Mouse (Mus musculus) cerebellum, adult 11 months (tissue): Measurements from ENCODE around the gene Vstm5.

ENCODE experiments used
- DNase-seq: peaks from one replicate; pipeline ENCODE4 v3.0.0; 2022

The Vstm5 gene

GRCm38 (mm10) chr9:15239042-15239925, at the start of gene Vstm5:
TSS of gene Vstm5 (plus strand) at chr9:15239045.
- no peak for DNase-seq

- peak; percentile 2 for DNase-seq
These were observed 44.0 kb upstream of the Vstm5 start for GRCm38 (mm10) chr9:15194806-15195205.

DNA sequence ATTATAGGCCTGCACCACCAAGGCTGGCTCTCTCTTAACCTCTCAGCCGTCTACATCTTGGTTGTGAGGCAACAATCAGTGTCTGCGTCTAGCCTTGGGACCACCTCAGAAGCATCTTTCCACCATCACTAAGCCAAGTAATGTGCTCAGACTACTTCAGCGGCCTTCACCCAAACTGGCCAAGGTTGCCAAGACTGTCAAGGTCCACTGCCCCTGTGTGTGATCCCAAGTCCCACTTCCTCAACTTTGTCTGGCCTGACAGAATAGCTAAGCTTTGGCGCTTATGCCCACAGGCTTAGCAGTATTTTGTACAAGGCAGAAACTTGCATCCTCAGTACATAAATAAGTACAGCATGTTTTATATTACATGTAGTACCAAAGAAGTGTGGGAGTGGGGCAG, 32.2 kb upstream of the Vstm5 start:
- no peak for DNase-seq

GRCm38 (mm10) chr9:15209320-15209719, 29.5 kb upstream of the Vstm5 start:
- DNase-seq, result no peak

DNA sequence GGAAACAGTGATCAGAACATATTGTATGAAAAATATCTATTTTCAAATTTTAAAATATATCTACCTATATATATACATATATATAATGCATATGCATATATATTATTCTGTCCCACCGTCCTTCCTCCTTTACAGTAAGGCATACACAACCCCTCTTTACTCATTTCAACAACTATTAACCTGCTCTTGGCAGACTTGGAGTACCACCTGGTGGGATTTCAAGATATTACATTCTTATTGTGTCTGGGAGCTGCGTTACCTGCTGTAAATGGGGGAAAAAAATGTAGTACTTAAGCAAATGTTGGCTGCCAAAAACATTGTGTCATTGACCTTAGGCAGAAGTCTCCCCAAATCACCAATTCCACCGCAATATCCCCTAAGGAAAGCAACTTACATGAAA, 27.0 kb upstream of the Vstm5 start:
- no peak for DNase-seq

DNA sequence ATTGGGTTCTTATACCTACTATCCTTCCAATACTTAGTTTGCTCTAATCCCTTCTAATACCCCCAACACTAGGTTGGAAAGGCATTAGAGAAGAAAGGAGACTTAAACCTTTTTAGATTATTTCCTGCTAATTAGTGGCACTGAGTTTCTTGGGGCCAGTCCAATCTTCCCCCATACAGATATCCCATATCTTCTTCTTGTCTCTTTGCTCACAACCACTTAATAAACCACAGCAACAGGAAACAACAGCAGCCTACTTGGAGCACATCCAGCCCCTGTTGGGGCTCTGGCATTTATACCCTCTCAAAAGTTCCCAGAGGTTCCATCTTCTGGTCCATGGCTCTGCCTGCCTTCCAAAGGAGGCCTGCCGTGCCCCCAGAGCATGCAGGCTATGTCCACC, 25.1 kb upstream of the Vstm5 start:
- DNase-seq, result no peak

GRCm38 (mm10) chr9:15224912-15225311, 13.9 kb upstream of the Vstm5 start:
- DNase-seq, result no peak

DNA sequence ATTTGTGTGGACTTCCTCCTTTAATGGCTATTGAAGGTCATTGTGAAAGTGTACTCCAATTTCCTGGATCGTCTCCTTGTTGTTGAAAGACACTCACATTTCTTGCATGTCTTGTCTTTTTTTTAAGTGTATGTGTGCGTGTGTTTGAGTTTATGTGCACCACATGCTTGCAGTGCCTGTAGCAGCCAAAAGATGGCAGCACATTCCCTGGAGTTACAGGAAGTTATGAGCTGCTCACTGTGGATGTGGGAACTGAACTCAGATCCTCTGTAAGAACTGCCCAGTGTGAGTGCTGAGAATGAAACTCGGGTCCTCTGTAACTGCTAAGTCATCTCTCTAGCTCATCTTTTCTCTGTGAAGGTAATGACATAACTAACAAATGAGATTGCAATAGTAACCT, 6.4 kb upstream of the Vstm5 start:
- no peak for DNase-seq

DNA sequence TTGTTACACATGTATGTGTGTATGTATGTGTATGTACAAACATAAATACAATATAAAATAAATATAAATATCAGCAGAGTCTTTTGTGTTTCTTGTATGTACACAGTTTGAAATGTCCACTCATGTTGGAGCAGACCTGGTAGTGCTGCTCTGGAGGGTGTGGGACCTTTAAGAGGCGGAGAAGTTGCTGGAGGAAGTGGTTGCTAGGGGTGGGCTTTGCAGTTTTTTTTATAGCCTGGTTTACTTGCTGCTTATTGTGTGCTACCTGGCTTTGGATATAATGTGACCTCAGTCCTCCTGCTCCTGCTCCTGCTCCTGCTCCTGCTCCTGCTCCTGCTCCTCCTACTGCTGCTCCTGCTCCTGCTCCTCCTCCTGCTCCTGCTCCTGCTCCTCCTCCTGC, 5.2 kb upstream of the Vstm5 start:
- DNase-seq, result no peak

- no peak for DNase-seq
These were observed 2.9 kb upstream of the Vstm5 start for GRCm38 (mm10) chr9:15235986-15236385.

- DNase-seq, result no peak
These were observed 1.1 kb upstream of the Vstm5 start for GRCm38 (mm10) chr9:15237516-15238296.

GRCm38 (mm10) chr9:15238297-15238990, 401 bp upstream of the Vstm5 start:
- no peak for DNase-seq

DNA sequence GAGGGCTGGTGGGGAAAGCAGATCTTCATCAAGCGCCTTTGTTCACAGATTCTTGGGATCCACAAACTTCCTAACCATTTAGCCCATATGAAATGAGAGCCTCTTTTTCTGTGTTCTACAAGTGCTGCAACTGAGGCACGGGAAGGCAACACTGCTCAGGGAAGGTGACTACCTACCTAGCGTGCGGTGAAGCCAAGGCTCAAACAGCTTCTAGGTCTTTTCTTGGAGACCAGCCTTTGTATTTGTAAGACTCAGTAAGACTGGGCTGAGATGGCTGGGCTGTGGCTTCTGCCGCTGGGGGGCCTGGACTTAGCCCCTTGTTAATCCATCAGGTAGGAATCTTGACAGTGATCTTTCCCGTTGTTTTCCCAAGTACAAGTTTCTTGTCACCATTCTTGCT, 1.2 kb downstream of the Vstm5 start:
- DNase-seq, result no peak

DNA sequence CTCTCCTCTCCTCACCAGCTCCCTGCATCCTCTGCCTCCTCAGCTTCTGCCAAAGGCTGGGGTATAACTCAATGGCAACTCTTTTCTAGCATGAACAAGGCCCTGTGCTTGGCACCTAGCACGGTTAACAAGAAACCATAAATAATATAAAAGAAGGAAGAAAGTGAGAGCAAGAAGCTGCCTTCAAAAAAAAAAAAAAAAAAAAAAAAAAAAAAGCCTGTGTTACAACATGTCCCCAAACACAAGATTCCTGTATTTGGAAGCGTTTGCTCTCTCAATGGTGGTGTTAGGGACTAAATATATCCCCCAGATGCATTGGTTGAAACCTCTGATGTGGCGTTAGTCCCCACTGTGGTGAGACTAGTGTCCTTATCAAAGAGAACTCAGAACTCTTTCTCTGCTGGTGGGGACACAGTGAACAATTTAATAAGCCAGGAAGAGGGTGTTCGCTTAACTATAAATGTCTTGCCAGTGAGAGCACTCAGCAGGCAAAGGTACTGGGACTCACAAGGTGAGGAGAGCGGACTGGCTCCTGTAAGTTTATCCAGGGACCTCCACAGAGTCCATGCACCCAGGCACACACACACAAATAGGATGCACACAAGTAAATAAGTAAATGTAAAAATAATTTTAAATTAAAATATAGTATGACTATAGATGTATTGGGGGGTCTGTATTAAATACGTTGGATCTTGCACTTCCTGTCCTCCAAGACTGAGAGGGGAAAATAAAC, 2.2 kb downstream of the Vstm5 start:
- no peak for DNase-seq

DNA sequence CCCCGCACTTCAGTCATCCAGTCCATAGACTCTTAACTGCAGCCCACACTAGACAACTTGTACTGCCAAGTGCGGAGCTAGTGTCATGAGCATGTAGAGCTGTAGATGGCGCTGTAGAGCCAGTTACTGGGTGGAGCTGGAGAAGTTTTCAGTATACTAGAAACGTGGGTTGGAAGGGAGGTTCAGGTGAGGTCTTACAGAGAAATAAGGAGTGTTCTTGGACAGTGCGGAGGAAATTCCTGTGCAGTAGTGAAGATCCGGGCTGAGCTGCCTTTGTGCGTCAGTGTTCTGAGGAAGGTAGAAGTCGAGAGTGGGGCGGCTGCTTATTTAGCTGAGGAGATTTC, 2.7 kb downstream of the Vstm5 start:
- DNase-seq, result no peak

DNA sequence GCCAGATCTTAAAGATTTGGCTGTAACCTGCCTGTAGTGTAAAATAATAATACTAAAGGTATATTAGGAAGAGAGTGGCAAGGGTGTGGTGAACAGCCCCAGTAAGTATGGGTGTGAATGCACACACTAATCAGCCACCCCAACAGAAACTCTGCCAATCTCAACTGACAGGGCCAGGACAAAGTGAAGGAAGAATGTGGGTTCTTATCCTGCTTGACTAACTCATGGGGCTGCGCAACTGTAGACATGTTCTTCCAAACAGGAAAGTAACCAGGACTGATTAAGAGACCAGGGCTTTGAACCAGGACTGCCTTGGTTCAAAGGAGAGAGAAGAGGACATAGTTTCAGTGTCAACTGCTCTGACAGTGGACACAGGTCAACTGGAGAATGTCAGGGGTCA, 3.3 kb downstream of the Vstm5 start:
- DNase-seq, result no peak

DNA sequence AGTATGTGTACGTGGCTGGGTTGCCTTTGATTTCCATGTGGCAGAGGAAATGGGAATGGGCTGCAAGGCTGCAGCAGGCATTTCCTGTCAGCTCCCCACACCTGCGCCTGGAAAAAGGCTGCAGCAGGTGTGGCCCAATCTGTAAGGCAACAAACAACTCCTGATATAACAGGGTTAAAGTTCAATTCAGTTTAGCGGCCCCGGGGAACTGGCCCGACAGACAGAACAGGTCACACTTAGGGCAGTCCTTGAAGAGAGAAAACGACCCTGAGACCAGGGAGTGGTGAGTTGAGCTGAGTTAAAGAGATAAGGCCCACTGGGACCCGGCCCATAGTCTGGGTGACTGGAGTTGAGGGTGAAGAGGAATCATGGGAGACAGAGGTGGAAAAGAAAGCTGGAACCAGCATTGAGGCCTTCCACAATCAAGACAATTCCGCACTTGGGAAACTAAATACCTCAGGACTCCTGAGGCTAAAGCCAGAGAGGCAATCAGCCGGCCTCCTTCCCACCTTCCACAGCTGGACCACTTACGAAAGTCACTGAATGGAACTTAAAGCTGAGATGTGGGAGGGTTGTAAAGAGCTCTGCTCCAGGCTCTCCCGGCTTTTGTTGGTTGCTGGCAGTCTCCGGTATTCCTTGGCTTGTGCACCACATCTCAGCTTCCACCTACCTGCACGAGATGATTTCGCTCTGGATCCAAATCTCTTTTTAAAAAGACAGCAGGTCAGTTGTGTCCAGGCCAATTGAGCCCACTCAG, 6.7 kb downstream of the Vstm5 start:
- DNase-seq, result no peak

- no peak for DNase-seq
These were observed 11.5 kb downstream of the Vstm5 start for GRCm38 (mm10) chr9:15250376-15250775.

DNA sequence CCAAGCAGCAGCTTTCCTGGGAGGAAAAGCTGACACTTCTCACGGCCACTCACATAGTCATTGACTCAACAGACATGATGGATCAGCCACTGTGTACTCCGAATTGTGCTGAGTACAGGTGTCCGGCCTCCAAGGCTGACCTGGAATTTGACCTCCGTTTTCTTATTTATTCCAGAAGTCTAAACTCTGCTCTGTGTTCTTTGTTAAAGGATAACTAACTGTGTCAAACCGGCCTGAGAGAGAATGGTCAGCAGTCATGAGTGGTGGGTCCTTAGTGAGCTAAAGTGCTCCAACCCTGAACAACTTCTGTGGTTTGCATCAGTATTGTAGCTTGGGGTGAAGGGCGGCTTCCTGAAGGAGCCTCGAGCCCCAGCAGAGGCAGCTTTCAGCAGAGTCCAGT, 13.4 kb downstream of the Vstm5 start:
- DNase-seq, result no peak

GRCm38 (mm10) chr9:15254501-15254900, 15.7 kb downstream of the Vstm5 start:
- DNase-seq, result no peak

GRCm38 (mm10) chr9:15256214-15256613, 17.4 kb downstream of the Vstm5 start:
- DNase-seq, result no peak

DNA sequence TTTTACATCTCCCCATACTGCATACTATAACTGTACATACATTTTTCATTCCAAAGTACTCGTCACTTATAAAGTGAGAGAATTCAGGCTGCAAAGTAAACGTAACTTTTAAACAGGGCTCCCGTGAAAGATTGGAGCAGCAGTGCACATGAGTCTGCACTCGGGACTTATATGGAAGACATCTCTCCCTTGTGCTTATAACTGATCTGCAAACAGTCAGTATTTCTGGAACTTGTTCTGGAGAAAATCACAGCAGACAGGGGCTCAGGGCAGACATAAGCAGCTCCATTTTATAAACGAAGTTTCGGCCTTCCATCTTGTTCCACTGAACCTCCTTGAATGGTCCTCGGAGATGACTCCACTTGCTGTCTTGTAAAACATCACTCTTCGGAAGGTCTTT, 23.1 kb downstream of the Vstm5 start:
- no peak for DNase-seq
